Mouse (Mus musculus): ENCODE data around the gene Vangl1.
"Not testable (repeated sequence)": the region's sequence is repeated elsewhere in the genome, so short reads cannot be mapped to it uniquely, and the experiment has no call there.

Vangl1 gene

DNA sequence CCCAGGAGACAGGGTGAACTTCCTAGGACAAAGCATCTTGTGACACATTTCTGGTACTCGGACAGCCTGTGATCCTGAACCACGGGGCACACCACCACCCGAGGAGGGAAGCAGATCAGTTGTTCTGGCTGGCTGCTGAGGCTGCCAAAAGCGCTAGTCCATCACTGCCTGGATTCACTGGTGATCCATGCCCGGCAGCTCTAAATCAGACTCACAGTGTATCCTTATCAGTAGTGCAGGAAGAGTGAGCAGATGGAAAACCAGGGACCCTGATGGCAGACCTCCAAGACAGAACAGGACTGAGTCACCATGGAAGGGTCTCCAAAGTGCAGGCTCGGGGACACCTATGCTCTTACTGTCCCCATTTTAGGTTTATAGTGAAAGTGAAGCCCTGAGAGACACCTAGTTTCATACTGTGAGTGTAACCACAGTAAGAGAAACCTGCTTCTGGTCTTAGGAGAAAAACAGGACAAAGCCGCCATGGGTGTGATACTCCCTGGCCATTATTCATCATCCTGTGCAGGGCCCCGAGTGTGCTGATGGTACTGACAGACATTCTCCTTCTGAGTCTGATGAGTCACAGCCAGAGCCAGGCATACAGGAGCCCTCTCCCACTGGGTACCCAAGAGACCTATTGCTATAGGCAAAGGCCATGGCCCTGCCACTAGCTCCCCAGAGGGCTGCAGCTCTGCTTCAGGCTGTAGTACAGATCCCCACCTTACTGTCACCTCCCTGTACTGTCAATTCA is 30.2 kb downstream of the Vangl1 start:
- no peak for DNase-seq (ENCODE audit: extremely low read depth, low read depth)

- DNase-seq (ENCODE audit: extremely low read depth, low read depth), result peak; percentile 86
Observed at GRCm38 (mm10) chr3:102169197-102169905, 35.1 kb downstream of the Vangl1 start.

DNA sequence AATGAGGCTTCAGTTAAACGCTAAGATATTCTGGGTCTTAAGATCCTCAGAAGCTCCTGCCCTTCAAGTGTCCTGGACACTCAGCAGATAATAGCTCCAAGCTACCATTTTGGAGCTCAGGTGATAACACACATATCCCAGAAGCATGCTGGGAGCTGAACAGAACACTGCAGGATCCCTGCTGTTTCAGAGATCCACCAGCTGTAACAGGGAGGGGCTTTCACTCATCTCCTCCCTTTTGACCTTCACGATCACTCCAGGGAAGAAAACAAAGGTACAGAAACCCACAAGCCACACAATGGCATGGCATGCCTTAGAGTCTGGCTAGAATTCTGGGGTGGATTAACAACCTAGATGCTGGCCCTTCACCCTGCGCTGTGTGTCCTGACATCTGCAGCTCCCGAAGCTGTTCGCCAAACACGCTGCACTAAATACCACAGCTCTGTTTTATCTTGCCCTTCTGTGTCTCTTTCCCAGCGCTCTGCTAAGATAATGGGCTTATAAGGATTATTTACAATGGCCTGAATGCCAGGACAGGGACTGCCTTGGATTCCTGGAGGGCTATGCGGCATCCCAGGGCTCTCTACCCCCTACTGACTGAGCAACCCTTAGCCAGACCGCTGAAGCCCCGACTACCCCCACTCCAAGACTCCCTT is 36.8 kb downstream of the Vangl1 start:
- peak; percentile 66 for DNase-seq (ENCODE audit: extremely low read depth, low read depth)

- no peak for DNase-seq (ENCODE audit: extremely low read depth, low read depth)
Observed at GRCm38 (mm10) chr3:102166794-102167193, 37.7 kb downstream of the Vangl1 start.

GRCm38 (mm10) chr3:102166287-102166620 is 38.2 kb downstream of the Vangl1 start:
- no peak for DNase-seq (ENCODE audit: extremely low read depth, low read depth)

DNA sequence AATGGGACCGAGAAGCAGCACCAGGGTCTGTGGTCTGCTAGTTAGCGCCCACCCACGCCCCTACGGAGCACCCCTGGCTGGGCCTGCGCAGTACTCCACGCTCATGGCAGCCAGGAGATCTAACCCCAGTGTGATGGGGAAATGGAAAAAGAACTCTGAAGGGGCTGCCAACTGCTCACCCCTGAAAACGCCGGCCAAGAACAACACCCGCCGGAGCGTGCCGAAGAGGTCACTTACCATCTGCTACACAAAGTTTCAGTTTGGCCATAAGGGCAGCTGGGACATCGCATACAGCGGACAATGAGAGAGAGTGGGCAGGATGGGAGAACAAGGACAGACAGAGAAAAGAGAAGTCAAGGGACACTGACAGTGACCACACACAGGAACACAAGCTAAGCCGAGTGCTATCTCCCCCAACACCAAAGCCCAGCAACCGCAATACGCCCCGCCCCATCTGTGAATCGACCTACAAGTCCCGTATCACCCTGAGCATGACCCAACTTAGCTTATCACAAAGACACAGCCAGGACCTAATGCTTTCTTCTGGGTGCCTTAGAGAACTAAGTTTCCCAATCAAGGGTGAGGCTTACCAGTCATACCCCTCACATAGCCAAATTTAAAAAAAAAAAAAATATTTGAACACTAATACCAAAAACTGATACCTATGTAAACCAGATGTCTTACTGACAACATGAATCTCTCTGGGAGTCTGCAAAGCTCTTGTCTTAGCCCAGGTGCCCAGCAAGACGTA is 38.8 kb downstream of the Vangl1 start:
- peak; percentile 100 for DNase-seq (ENCODE audit: extremely low read depth, low read depth)

DNA sequence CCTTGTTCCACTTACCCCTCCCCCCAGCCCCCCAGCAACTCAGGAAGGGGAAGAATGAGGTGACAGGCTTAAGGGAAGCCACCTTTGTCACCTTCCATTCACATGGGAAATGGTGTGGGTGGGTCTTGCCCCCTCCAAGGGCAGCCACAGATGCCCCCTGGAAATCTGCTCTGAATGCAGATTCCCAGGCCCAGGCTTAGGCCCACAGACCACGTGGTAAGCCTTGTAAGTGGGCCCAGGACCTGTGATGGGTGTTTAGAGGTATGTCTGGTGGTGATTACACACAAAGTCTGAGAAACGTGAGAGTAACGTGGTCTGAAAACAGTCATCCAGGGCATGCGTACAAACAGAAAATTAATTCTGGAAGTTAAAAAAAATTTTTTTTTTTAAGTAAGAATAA is 39.6 kb downstream of the Vangl1 start:
- peak; percentile 71 for DNase-seq (ENCODE audit: extremely low read depth, low read depth)

DNA sequence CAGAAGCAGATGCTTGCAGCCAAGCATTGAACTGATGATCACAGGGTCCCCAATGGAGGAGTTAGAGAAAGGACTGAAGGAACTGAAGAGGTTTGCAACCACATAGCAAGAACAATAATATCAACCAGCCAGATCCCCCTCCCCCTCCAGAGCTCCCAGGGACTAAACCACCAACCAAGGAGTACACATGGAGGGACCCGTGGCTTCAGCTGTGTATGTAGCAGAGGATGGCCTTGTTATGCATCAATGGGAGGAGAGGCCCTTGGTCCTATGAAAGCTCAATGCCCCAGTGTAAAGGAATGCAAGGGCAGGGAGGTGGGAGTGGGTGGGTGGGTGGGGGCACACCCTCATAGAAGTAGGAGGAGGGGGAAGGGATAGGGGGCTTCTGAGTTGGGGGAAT is 40.6 kb downstream of the Vangl1 start:
- DNase-seq (ENCODE audit: extremely low read depth, low read depth), result not testable (repeated sequence)

DNA sequence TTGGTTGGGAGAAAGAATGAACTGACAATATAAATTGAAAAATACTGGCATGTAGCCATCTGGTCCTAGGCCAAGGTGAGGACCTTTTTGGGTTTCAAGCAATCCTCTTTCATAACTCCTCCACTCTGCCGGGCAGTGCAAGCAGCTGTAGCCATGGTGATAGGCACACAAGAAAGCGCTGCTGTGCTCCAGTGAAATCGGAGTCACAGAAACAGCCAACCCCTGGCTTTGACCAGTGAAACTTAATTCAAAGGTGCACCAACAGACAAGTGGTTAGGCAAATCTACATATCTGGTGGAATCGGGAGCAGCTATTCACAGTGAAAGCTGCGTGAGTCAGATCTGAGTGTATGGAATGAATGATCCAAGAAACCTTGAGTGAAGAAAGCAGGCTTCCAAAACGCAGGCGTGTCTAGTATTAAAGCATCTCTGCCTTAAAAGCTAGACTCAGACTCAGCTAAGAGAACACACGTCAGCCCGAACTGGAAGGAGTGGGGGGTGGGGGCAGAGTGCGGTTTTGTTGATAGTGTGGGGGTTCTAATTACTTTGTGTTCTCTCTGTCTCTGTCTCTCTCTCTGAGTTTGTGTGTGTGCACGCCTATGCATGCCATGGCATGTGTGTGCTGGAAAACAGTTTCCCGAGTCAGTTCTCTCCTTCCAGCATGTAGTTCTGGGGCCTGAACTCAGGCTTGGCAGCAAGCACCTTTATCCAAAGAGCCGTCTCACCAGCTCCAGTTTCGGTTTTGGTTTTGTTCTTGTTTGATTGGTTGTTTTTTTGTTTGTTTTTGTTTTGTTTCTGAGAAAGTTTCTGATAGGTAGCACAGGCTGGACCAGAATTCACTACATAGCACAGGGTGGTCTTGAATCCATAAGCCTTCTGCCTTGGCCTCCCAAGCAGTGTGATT is 44.8 kb downstream of the Vangl1 start:
- DNase-seq (ENCODE audit: extremely low read depth, low read depth), result no peak

GRCm38 (mm10) chr3:102158759-102159422 is 45.6 kb downstream of the Vangl1 start:
- no peak for DNase-seq (ENCODE audit: extremely low read depth, low read depth)

DNA sequence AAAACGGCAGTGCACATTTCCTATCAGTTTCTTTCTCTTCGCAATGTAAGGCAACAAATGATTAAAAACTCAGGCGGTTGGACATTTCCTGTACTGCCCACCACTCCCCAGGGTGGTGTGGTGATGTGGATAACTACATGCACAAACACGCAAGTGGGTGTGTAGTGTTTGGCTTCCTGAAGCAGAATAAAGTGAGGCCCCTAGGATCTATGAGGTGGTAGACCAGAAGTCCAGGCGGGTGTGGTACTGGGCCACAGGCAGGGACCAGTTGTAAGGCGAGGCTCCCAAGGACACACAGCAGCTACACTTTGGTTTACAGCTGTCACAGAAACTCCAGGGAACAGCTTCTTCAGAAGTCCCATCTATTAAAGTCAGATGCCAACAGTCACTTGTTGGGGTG is 46.8 kb downstream of the Vangl1 start:
- no peak for DNase-seq (ENCODE audit: extremely low read depth, low read depth)

GRCm38 (mm10) chr3:102156737-102157136 is 47.8 kb downstream of the Vangl1 start:
- DNase-seq (ENCODE audit: extremely low read depth, low read depth), result no peak

DNA sequence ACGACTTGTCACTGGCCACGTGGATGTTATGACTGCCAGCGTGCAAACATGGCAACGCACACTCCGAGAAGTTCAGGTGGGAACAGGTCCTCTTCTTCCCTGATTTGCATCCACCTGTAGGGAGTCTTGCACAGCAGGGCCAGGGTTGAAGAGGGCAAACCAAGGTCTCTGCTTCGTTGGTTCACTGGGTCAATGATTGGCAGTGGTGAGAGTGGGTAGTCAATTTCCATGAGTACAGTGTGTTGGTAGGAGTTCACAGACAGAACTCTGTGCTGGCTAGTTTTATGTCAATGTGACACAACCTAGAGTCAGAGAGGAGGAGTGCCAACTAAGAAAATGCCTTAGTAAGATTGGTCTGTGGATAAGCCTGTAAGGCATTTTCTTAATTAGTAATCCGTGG is 50.4 kb downstream of the Vangl1 start:
- no peak for DNase-seq (ENCODE audit: extremely low read depth, low read depth)

DNA sequence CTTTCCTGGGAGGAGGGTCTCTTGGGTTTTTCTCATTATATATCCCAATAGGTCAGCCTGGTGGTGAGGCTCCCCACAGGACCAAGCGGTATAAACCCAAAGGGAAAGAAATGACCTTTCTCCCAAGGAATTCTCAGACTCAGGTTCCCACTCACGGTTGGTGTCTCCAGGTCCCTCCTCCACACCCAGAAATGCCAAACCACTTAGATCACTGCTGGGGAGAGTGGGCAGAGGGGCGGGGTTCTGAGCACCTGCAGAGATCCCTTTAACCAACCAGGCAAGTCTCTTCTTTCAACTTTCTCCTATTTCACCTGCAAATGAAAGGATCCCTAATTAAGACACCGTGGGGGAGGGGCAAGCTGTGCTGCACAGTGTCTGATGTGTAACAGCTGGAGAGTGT is 51.6 kb downstream of the Vangl1 start:
- DNase-seq (ENCODE audit: extremely low read depth, low read depth), result no peak

GRCm38 (mm10) chr3:102152471-102152870 is 52.0 kb downstream of the Vangl1 start:
- DNase-seq (ENCODE audit: extremely low read depth, low read depth), result no peak

GRCm38 (mm10) chr3:102151850-102152249 is 52.6 kb downstream of the Vangl1 start:
- no peak for DNase-seq (ENCODE audit: extremely low read depth, low read depth)

- DNase-seq (ENCODE audit: extremely low read depth, low read depth), result no peak
Observed at GRCm38 (mm10) chr3:102149941-102150340, 54.6 kb downstream of the Vangl1 start.

- DNase-seq (ENCODE audit: extremely low read depth, low read depth), result no peak
Observed at GRCm38 (mm10) chr3:102147189-102147588, 57.3 kb downstream of the Vangl1 start.

DNA sequence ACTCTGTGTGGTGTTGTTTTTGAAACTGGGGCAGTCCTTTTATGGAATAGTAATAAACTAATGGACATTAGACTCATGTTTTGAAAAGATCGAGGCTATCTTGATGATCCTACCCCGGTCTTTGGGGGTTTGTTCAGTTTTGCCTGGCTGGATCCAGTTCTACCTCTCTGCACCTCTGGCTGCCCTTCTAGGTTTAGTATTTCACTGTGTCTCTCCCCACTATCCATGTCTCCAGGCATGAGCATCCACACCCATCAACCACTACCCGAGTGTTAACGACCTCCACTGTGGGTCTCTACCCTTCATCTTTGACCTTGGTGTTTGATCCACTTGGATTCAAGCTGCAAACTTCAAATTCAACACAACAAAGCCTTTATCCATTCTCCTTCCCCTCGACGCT is 58.1 kb downstream of the Vangl1 start:
- DNase-seq (ENCODE audit: extremely low read depth, low read depth), result no peak

All from MEL-GATA-1-ER (cell line).